Mouse (Mus musculus) megakaryocyte, embryonic 14.5 days (primary cell): Measurements from ENCODE around the gene Cbx5.

Experiments used
- FLI1 ChIP-seq: IDR thresholded peaks from 2 replicates; pipeline ENCODE4 v1.6.1; 2012; ENCODE audit warnings: low read length, inconsistent platforms, mixed read lengths
- GATA1 ChIP-seq: IDR thresholded peaks from 3 replicates; pipeline ENCODE4 v1.6.1; 2012; ENCODE audit warnings: mixed read lengths, low read length, inconsistent platforms, borderline replicate concordance

- no peak for TF ChIP-seq GATA1
- no peak for TF ChIP-seq FLI1
These were observed 73.7 kb downstream of the Cbx5 start for GRCm38 (mm10) chr15:103165924-103166323.
